Mouse (Mus musculus) forebrain, embryonic 13.5 days (tissue): ENCODE data around the gene Atad3a. TPM values are rescaled to one million over a fixed set of nuclear protein-coding genes. Genes with fewer than 3 reads are reported as not detected.

Source experiments
- ATAC-seq: fragments of 200-750 bp; cut with Nextera tagmentation; 2 replicates; pipeline ENCODE4 v1.8.0; 2017
- H3K27ac ChIP-seq: fragments of 300-500 bp; sonication (generic); 2 replicates; pipeline ENCODE4 v1.5.1; 2015; ENCODE audit warnings: inconsistent platforms, mild to moderate bottlenecking, moderate library complexity
- H3K27me3 ChIP-seq: fragments of 300-500 bp; sonication (generic); 2 replicates; pipeline ENCODE4 v1.6.1; 2015; ENCODE audit warnings: mild to moderate bottlenecking, inconsistent platforms
- H3K36me3 ChIP-seq: fragments of 300-500 bp; sonication (generic); 2 replicates; pipeline ENCODE4 v1.6.1; 2015; ENCODE audit warnings: mild to moderate bottlenecking, inconsistent platforms; ENCODE audit not compliant: poor library complexity, severe bottlenecking
- H3K4me1 ChIP-seq: fragments of 300-500 bp; sonication (generic); 2 replicates; pipeline ENCODE4 v1.6.1; 2015; ENCODE audit warnings: inconsistent platforms
- H3K4me2 ChIP-seq: fragments of 300-500 bp; sonication (generic); 2 replicates; pipeline ENCODE4 v1.6.1; 2015; ENCODE audit warnings: inconsistent platforms, mild to moderate bottlenecking, moderate library complexity
- H3K4me3 ChIP-seq: fragments of 300-500 bp; sonication (generic); 2 replicates; pipeline ENCODE4 v1.5.1; 2015; ENCODE audit warnings: mild to moderate bottlenecking, inconsistent platforms
- H3K9ac ChIP-seq: fragments of 300-500 bp; sonication (generic); 2 replicates; pipeline ENCODE4 v1.6.1; 2015; ENCODE audit warnings: mild to moderate bottlenecking, inconsistent platforms
- H3K9me3 ChIP-seq: fragments of 300-500 bp; sonication (generic); replicated peaks from 2 replicates; pipeline ENCODE4 v1.6.1; 2016; ENCODE audit warnings: inconsistent platforms
- WGBS: fragments of 180-500 bp; shearing (Covaris S2); methylation state at CpG from one replicate; pipeline ENCODE4 v1.1.7; 2015; 5-methylcytosine and 5-hydroxymethylcytosine counted together
- polyA plus RNA-seq: library from polyadenylated mRNA; unstranded; fragments of >200 nt; fragmentation: Nextera tagmentation; extraction: Ambion mirVana; gene quantifications from 2 replicates; pipeline ENCODE4 v1.2.1, GENCODE M21; 2015

The Atad3a gene
- polyA plus RNA-seq, 1 experiment from 2014 or later: 79.2 TPM

GRCm38 (mm10) chr4:155785819-155786218 is 24.9 kb upstream of the Atad3a start, which contains the start of gene Tmem88b:
Tmem88b (minus strand) TSS chr4:155785874.
- ATAC-seq: no peak
- Histone ChIP-seq H3K27me3 (no peaks in the 10 kb centered on the region), H3K27ac (no peak within 1 kb of the TSS), H3K36me3 (no peaks in the 10 kb centered on the region), H3K4me1 (peaks cover 15% of the 10 kb centered on the region), H3K9me3 (no peaks in the 10 kb centered on the region), H3K4me2 (peak within 1 kb of the TSS; percentile 80), H3K9ac (peak within 1 kb of the TSS; percentile 84; the same call in 1 of the 2 replicates), H3K4me3 (peak within 1 kb of the TSS; percentile 65)
- whole genome bisulfite sequencing: 64% methylated on average over 5 of the region's 5 CpGs

DNA sequence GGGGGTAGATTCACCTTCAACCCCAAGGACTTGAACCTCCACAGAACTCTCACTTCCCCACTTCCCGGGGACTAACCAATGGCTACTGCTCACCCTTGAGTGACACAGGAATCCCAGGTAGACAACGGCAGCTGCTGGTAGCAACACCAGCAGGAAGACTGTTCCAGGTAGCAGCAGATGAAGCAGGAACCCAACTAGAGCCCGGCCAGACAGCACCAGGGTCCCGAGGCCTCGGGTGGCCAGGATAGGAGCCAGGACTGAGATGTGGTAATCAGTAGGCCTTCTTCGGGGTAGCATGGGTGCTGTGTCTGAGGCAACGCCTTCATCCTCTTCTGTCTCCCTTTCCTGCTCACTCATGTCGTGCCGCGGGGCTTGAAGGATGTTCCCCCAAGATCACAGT is 24.4 kb upstream of the Atad3a start:
- Histone ChIP-seq H3K4me3 (no peak overlapping the region), H3K36me3 (no peaks in the 10 kb centered on the region), H3K27me3 (no peaks in the 10 kb centered on the region), H3K9me3 (no peaks in the 10 kb centered on the region), H3K27ac (no peak overlapping the region), H3K4me2 (no peak overlapping the region), H3K9ac (no peak overlapping the region), H3K4me1 (peaks cover 15% of the 10 kb centered on the region)
- no peak for ATAC-seq
- 81% methylated on average over 10 of the region's 10 CpGs for WGBS

DNA sequence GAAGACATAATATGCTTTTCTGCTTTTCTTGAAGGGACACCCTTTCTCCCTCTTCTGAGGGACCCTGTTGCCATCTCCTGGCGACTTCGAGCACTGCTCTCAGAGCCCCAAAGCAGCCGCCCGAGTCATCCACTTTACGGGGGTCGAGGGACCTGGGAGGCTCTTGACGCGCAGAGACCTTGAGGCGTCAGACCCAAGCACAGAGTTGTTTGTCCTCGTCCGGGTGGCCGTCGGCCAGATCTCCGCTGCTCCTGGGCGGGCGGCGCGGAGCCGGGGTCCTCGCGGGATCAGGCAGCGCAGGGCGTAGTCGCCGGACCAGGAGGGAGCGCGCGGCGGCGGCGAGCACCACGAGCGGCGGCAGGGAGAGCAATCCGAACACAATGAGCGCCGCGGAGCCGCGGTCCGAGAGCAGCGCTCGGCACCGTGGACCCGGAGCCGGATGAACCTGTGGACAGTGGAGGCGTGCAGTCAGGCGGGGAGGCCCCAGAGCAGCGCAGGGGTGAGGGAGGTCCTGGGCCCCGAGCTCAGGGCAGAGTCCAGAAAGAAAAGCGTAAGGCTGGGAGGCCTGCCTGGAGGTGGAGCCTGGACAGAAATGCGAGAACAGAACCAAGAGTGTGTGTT is 23.3 kb upstream of the Atad3a start:
- H3K36me3 ChIP-seq: no peaks in the 10 kb centered on the region
- peak overlapping the region; percentile 81 for H3K27ac ChIP-seq
- peaks cover 15% of the 10 kb centered on the region for H3K4me1 ChIP-seq
- H3K27me3 ChIP-seq: no peaks in the 10 kb centered on the region
- H3K4me3 ChIP-seq: peak overlapping the region; percentile 65
- WGBS: under 1% methylated on average over 50 of the region's 52 CpGs
- ATAC-seq: peak; percentile 92
- peak overlapping the region; percentile 80 for H3K4me2 ChIP-seq
- H3K9me3 ChIP-seq: no peaks in the 10 kb centered on the region
- H3K9ac ChIP-seq: peak overlapping the region; percentile 84

GRCm38 (mm10) chr4:155783486-155784080 is 22.7 kb upstream of the Atad3a start:
- Histone ChIP-seq H3K27ac (no peak overlapping the region; the same call in 1 of the 2 replicates), H3K4me2 (peak overlapping the region; percentile 80), H3K27me3 (no peaks in the 10 kb centered on the region), H3K4me3 (peak overlapping the region; percentile 65), H3K4me1 (peaks cover 15% of the 10 kb centered on the region), H3K36me3 (no peaks in the 10 kb centered on the region), H3K9ac (peak overlapping the region; percentile 84), H3K9me3 (no peaks in the 10 kb centered on the region)
- WGBS: 42% methylated on average over 16 of the region's 16 CpGs
- ATAC-seq: no peak

DNA sequence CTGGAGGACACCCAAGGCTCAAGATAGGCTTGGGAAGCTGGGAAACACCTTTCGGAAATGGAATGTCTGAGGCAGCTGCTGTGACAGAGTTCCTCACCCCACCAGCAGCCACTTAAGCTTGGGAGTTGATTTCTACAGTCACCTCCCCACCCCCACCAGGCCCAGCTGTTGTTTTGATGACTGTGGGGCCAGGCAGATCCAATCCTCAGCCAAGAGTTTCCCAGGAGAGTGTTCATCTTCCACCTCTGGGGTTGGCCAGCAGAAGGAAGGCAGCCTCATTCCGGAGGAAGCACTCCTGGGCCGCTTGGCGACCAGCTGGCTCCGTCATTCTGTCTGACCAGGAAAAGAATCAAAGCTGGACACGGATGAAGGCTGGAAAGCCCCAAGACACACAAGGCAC is 20.0 kb upstream of the Atad3a start:
- Histone ChIP-seq H3K4me1 (peaks cover 15% of the 10 kb centered on the region), H3K9me3 (no peaks in the 10 kb centered on the region), H3K4me2 (no peak overlapping the region), H3K9ac (no peak overlapping the region), H3K27ac (no peak overlapping the region), H3K36me3 (no peaks in the 10 kb centered on the region), H3K27me3 (peaks cover 8% of the 10 kb centered on the region; the same call in 1 of the 2 replicates), H3K4me3 (no peak overlapping the region)
- WGBS: 45% methylated on average over 6 of the region's 6 CpGs
- no peak for ATAC-seq

GRCm38 (mm10) chr4:155779498-155779897 is 18.6 kb upstream of the Atad3a start:
- ATAC-seq: no peak
- 85% methylated on average over 4 of the region's 4 CpGs for WGBS
- Histone ChIP-seq H3K27me3 (peaks cover 18% of the 10 kb centered on the region), H3K9ac (no peak overlapping the region), H3K4me1 (peaks cover 16% of the 10 kb centered on the region), H3K9me3 (no peaks in the 10 kb centered on the region), H3K4me2 (no peak overlapping the region), H3K27ac (no peak overlapping the region), H3K4me3 (no peak overlapping the region), H3K36me3 (no peaks in the 10 kb centered on the region)

GRCm38 (mm10) chr4:155777816-155778215 is 16.9 kb upstream of the Atad3a start:
- H3K9me3 ChIP-seq: no peaks in the 10 kb centered on the region
- H3K4me1 ChIP-seq: peaks cover 16% of the 10 kb centered on the region
- no peak overlapping the region for H3K27ac ChIP-seq
- no peak overlapping the region for H3K4me2 ChIP-seq
- 90% methylated on average over 2 of the region's 2 CpGs for whole genome bisulfite sequencing
- H3K27me3 ChIP-seq: peaks cover 30% of the 10 kb centered on the region
- H3K9ac ChIP-seq: no peak overlapping the region
- no peak overlapping the region for H3K4me3 ChIP-seq
- no peak for ATAC-seq
- no peaks in the 10 kb centered on the region for H3K36me3 ChIP-seq

DNA sequence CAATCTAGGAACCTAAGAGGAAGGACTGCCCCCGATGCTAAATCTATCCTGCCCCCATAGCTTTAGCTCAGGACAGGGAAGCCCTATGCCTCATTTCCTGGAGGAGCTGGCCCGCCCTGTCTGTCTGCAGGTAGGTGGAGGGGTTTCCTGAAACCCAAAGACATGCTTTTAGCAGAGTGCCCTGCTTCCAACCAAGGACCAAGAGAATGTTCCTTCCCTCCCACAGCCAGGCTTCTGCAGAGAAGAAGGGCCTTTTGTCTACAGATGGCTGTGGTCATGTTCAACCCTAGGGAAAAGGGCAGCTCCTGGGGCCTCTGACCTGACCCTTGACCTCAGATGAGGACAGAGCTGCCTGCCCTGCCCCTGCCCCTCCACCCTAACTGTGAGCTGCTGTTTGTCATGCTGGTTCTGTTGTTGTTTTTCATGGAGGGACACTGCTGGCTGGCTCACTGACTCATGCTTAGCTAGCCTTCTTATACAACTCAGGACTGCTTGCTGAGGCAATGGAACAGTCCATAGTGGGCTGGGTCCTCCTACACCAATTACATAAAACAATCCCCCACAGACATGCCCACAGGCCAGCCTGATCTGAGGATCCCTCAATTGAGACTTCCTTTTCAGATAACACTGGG is 15.9 kb upstream of the Atad3a start:
- Histone ChIP-seq H3K9ac (no peak overlapping the region), H3K9me3 (no peaks in the 10 kb centered on the region), H3K27ac (peak overlapping the region; percentile 25), H3K27me3 (peaks cover 40% of the 10 kb centered on the region), H3K4me2 (no peak overlapping the region), H3K36me3 (no peaks in the 10 kb centered on the region), H3K4me1 (peaks cover 16% of the 10 kb centered on the region), H3K4me3 (no peak overlapping the region)
- ATAC-seq: no peak
- WGBS: 70% methylated on average over 2 of the region's 2 CpGs

DNA sequence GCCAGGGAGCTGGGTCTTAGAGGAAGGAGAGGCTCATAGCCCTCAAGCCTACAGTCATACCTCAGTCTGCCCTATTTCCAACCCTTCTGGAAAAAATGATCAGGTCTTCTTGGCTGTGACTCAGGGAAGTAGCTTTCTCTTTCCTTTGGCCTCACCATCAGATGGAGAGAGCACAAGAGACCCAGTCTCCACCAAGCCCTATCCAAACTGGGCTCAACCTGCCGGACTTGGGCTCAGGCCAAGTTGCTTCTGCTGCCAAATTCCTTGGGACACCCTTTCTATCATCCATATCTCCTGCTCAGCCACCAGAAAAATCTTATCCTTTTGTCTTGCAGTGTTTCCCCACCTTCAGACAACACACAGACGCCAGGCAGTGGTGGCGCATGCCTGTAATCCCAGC is 15.0 kb upstream of the Atad3a start:
- no peak for ATAC-seq
- Histone ChIP-seq H3K4me3 (no peak overlapping the region), H3K4me2 (no peak overlapping the region), H3K27me3 (peaks cover 49% of the 10 kb centered on the region), H3K4me1 (peaks cover 16% of the 10 kb centered on the region), H3K9ac (no peak overlapping the region), H3K36me3 (no peaks in the 10 kb centered on the region), H3K9me3 (no peaks in the 10 kb centered on the region), H3K27ac (no peak overlapping the region)
- WGBS: 83% methylated on average over 3 of the region's 3 CpGs

- Histone ChIP-seq H3K4me1 (peaks cover 23% of the 10 kb centered on the region), H3K4me2 (peak overlapping the region; percentile 65), H3K4me3 (peak overlapping the region; percentile 36; the same call in 1 of the 2 replicates), H3K9me3 (no peaks in the 10 kb centered on the region), H3K27ac (no peak overlapping the region), H3K36me3 (no peaks in the 10 kb centered on the region), H3K9ac (peak overlapping the region; percentile 50; the same call in 1 of the 2 replicates), H3K27me3 (peaks cover 49% of the 10 kb centered on the region)
- ATAC-seq: no peak
- 56% methylated on average over 9 of the region's 9 CpGs for WGBS
These were observed 14.3 kb upstream of the Atad3a start for GRCm38 (mm10) chr4:155774971-155775740.

DNA sequence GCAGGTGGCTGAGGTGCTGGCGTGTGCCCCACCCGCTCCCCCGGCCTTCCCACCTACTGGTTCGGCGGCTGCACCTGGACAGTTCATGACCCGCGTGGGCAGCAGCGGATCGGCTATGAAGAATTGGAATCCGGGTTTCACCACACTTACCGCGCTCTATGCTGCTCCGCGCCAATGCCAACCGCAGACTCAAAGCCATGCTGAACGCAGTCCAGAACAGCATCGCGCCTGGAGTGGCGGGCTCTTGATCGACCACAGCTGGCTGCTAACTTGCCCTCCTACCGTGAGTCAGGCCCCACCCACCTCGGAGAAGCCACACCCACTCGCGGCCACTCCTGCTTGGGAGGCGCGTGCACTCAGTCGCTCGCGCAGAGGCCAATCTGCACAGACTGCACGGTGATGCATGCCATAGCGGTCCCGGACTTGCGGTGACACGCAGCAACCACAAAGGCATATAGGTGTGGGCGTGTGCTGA is 13.4 kb upstream of the Atad3a start, which contains the start of gene Vwa1:
Gene Vwa1 (minus strand): TSS at position 419 of the 475 bp plus-strand sequence.
- peaks cover 49% of the 10 kb centered on the region for H3K27me3 ChIP-seq
- H3K4me1 ChIP-seq: peaks cover 31% of the 10 kb centered on the region
- H3K36me3 ChIP-seq: no peaks in the 10 kb centered on the region
- no peak within 1 kb of the TSS for H3K27ac ChIP-seq
- H3K9me3 ChIP-seq: no peaks in the 10 kb centered on the region
- under 1% methylated on average over 35 of the region's 35 CpGs for WGBS
- ATAC-seq: peak; percentile 79
- H3K4me2 ChIP-seq: peak within 1 kb of the TSS; percentile 65
- peak within 1 kb of the TSS; percentile 36 for H3K4me3 ChIP-seq
- H3K9ac ChIP-seq: peak within 1 kb of the TSS; percentile 50
